Mouse (Mus musculus): Measurements from ENCODE around the gene Itgb2.

Itgb2 gene

DNA sequence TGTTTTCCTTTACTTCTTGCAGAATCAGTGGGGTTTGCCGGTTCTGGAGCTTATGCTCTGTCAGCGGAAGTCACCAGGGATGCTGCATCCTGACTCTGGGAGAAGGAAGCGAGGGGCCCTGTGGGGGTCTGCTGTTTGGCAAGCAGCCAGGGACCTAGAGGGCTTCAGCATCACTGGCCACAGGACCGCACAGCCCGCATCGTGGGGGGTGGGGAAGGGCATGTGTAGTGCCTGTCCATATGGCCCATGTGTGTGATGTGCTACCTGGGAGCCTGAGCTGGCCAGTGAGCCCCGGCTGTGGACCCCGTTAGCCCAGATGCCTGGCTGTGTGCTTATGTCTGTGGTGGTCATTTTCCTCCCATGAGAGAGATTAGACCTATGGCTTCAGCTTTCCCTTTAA lies 59.7 kb downstream of the Itgb2 start:
- peak; percentile 38 to 56 for DNase-seq

- peak; percentile 67 to 73 for DNase-seq
Measured at GRCm38 (mm10) chr10:77590812-77591211, 60.8 kb downstream of the Itgb2 start.

DNA sequence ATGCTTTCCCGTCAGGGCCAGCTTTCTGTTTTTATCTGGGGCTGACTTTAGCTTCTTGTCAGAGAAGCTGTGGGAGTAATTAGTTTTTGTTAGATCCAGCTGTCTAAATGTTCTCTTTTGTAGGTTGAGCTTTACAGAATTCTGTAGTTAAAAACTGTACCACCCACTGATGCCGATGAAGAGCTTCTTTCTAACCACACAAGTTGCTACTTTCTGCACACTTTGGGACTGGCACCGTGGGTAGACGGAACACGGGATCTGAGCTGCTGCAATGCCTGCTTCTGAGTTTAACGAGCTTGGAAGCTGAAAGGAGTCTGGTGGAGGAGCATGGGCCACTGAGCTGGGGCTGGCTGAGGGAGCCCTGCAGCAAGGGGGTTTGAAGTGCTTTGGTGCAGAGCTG lies 61.5 kb downstream of the Itgb2 start:
- DNase-seq, result no peak

DNA sequence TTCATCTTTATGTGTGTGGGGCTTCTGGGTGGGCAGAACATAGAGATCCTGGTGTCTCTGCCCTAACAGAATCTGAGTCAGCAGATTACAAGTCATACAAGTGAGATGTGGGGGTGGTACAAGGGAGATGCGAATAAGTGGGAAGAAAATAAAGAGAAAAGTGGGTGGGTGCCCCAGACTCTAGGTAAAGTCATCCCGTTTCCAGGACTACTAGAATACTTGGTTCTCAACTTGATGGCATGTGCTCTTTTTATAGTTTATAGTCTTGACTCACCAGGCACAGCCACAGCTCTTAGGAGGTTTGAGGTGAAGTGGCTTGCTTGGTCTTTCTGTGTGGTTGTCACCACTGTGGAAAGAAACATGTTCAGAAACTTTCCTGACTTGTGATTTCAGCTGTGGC lies 66.0 kb downstream of the Itgb2 start:
- no peak for DNase-seq

- no peak for DNase-seq
Measured at GRCm38 (mm10) chr10:77603021-77603420, 73.0 kb downstream of the Itgb2 start.

DNA sequence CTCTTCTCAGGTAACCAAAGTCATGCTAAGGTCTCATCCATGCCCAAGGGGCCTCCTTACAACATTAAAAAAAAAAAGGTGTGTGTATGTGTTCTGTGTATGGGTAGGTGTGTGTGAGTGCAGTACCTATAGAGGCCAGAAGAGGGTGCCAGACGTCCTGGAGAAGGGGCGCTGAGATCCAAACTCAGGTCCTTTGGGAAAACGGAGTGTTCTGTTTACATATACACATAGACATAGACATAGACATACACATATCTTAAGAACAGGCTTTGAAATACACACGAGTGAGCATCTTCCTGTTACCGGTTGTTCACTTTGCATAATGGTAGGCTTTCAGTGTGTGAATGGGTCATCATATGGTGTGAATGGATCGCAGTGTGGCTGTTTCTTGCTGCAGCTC lies 74.1 kb downstream of the Itgb2 start:
- DNase-seq, result peak in 1 of 2 experiments; percentile 55

DNA sequence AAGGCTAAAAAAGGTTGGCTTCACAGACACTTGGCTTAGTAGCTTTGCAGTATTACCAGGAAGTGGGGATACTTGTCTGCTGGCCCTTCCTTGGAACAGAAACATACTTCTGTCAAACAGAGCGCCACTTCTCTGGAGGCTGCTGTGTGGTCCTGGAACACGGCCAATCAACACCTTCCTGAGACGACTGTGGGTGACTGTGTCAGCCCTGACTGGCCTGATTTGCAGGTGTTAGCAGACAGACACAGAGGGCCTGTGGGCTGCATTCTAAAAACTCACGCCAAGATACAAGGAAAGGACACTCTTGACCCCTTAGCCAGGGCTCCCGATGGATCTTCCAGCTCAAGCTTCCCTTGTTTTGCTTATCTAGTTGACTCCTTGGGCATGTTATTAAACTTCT lies 74.9 kb downstream of the Itgb2 start:
- DNase-seq, result peak in 1 of 2 experiments; percentile 35

DNA sequence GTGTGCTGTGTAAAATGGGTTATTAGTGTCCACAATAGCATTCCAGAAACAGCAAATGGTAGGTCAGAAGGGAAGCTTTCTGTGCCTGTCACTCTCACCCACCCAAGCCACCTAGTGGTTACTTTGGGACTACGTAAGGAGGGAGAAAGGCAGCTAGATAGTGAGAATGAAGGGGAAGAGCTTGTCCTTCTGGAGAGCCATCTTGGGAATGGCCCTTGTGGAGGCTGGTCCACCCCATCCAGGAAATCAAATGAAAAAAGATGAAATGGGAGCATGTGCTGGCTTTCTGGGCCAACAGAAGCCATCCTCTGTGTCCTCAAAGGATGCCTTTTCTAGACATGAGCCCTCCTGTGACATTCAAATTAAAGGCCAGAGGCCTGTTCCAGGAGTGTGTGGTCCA lies 75.3 kb downstream of the Itgb2 start:
- DNase-seq, result peak; percentile 59 to 73

DNA sequence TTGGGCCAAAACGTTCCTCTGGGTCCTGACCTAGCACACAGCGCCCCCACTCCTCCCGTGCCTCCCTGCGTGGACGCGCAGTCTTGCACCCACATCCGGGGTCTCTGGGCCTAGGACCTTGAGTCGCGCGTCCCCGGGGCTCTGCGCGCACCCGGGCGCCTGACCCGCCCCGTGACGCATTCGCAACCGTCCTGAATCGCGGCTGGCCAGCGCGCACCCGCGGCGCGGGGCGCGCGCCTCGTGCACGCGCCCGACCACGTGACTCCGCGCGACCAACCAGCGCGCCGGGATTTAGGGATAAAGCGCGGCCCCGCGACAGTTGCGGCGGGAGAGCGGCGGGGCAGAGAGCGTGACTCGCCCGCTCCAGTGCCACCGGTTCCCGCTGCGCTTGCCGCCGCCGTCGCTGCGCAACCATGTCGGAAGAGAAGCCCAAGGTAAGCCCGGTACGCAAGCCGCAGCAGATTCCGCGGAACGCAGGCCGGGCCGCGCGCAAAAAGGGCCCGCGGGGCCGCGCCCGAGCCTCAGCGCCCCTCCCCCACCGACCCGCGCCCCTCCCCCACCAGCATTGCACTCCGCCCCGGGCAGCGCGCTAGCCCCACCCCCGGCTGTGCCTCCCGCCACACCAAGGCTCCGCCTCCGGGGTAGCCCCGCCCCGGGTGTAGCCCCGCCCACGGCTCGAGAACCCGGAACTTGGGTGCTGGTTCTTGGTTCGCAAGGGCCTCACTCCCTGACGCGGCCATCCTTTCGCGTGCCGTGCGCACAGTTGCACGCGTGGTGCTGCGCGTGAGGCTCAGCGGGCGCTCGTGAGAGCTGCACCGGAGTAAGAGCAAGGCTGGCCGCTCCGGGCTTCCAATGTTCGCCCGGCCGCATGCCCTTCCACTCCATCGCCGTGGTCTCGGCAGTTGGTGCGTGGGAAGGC lies 76.1 kb downstream of the Itgb2 start, which contains the start of the genes Sumo3 and Gm49325:
Gene Sumo3, plus strand, starts transcription at position 190 of the 919 bp plus-strand sequence.
Gene Gm49325, plus strand, starts transcription at position 290 of the 919 bp plus-strand sequence.
- peak; percentile 98 for DNase-seq

GRCm38 (mm10) chr10:77606855-77607254 lies 76.8 kb downstream of the Itgb2 start:
- DNase-seq, result no peak

- no peak for DNase-seq
Measured at GRCm38 (mm10) chr10:77607441-77607840, 77.4 kb downstream of the Itgb2 start.

- no peak for DNase-seq
Measured at GRCm38 (mm10) chr10:77608589-77608988, 78.5 kb downstream of the Itgb2 start.

GRCm38 (mm10) chr10:77610221-77610961 lies 80.3 kb downstream of the Itgb2 start:
- peak; percentile 85 to 86 for DNase-seq

DNA sequence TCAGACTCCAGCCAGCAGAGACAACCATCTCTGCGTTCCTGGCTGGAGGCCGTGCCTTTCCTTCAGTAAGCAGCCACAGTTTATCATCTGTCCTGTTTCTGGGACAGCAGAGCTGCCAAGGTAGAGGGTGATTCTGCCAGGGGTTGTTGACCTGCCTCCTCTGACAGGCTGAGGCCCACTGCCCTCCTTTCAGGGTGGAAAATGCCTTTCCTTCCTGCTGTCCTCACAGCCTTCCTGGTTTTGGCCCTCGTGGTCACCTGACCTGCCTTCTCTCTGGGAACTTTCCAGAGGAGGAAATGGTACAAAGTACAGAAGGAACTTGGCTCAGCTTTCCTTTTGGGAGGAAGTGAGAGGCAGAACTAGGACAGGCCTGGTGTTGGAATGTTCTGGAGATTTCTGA lies 83.4 kb downstream of the Itgb2 start:
- no peak for DNase-seq

Measured in cerebellum, postnatal 10 days (tissue).